Mouse (Mus musculus) spleen, adult 2 months (tissue): Measurements from ENCODE around the gene Tex11.
"Not testable (repeated sequence)": the region's sequence is repeated elsewhere in the genome, so short reads cannot be mapped to it uniquely, and the experiment has no call there.

ENCODE experiments used
- CTCF ChIP-seq: fragments of 200-500 bp; IDR thresholded peaks from 2 replicates; pipeline ENCODE4 v1.5.1; 2011; ENCODE audit warnings: mild to moderate bottlenecking, inconsistent platforms; ENCODE audit not compliant: insufficient read depth, insufficient read length, insufficient replicate concordance; ENCODE audit errors: extremely low read depth
- POLR2A ChIP-seq: fragments of 200-500 bp; IDR thresholded peaks from 2 replicates; pipeline ENCODE4 v1.6.1; 2011; ENCODE audit warnings: low read depth, low read length, inconsistent platforms

GRCm38 (mm10) chrX:101085211-101085610 is 25.7 kb upstream of the Tex11 start:
- not testable (repeated sequence) for TF ChIP-seq CTCF, POLR2A
